Mouse (Mus musculus) heart, postnatal 0 days (tissue): Measurements from ENCODE around the gene Atp6v1g1.

ENCODE experiments used
- CTCF ChIP-seq: IDR thresholded peaks from 2 replicates; pipeline ENCODE4 v1.5.1; 2016; ENCODE audit warnings: antibody characterized with exemption, control low read depth, low read depth
- EP300 ChIP-seq: IDR thresholded peaks from 2 replicates; pipeline ENCODE4 v1.6.1; 2016; ENCODE audit warnings: antibody characterized with exemption, low read depth

DNA sequence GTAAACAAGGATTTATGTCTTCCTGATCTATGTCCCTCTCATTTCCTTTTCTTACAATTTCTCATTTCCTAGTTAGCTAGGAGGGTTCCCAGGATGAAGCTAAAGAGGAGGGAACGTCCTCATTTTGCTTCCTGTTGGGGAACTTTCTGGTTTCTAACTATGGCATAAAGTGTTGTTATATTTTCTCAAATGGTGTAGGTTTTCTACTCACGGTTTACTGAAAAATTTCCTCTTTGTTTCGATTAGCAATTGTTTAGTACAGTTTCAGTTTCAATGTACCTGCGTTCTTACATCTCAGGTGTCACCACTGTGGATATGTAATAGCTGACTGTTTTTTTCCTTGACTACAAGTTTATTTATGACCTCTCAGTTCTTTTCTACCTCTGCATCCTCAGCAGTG is 46.0 kb downstream of the Atp6v1g1 start:
- TF ChIP-seq CTCF (no peak), EP300 (no peak)
